Mouse (Mus musculus) midbrain, embryonic 15.5 days (tissue): ENCODE measurements around the gene Dpp8. TPM values are rescaled to one million over a fixed set of nuclear protein-coding genes. Genes with fewer than 3 reads are reported as not detected.
A peak's percentile ranks its signal among the peaks of the same experiment; 100 is the strongest.

Experiments used
- ATAC-seq: fragments of 200-750 bp; cut with Nextera tagmentation; replicated peaks from 2 replicates; pipeline ENCODE4 v1.8.0; 2017; ENCODE audit warnings: moderate TSS enrichment
- H3K27ac ChIP-seq: fragments of 300-500 bp; sonication (generic); 2 replicates; pipeline ENCODE4 v1.5.1; 2015; ENCODE audit warnings: mild to moderate bottlenecking, inconsistent platforms
- H3K27me3 ChIP-seq: fragments of 300-500 bp; sonication (generic); replicated peaks from 2 replicates; pipeline ENCODE4 v1.6.1; 2015; ENCODE audit warnings: inconsistent platforms
- H3K36me3 ChIP-seq: fragments of 300-500 bp; sonication (generic); replicated peaks from 2 replicates; pipeline ENCODE4 v1.6.1; 2015; ENCODE audit warnings: inconsistent platforms
- H3K4me1 ChIP-seq: fragments of 300-500 bp; sonication (generic); 2 replicates; pipeline ENCODE4 v1.6.1; 2015; ENCODE audit warnings: inconsistent platforms
- H3K4me2 ChIP-seq: fragments of 300-500 bp; sonication (generic); 2 replicates; pipeline ENCODE4 v1.6.1; 2015; ENCODE audit warnings: inconsistent platforms, mild to moderate bottlenecking, moderate library complexity
- H3K4me3 ChIP-seq: fragments of 300-500 bp; sonication (generic); 2 replicates; pipeline ENCODE4 v1.5.1; 2015; ENCODE audit warnings: mild to moderate bottlenecking, inconsistent platforms
- H3K9ac ChIP-seq: fragments of 300-500 bp; sonication (generic); 2 replicates; pipeline ENCODE4 v1.6.1; 2015; ENCODE audit warnings: mild to moderate bottlenecking, inconsistent platforms
- H3K9me3 ChIP-seq: fragments of 300-500 bp; sonication (generic); 2 replicates; pipeline ENCODE4 v1.6.1; 2016; ENCODE audit warnings: inconsistent platforms
- WGBS: fragments of 180-500 bp; shearing (Covaris S2); methylation state at CpG from one replicate; pipeline ENCODE4 v1.1.7; 2015; ENCODE audit warnings: mixed read lengths; 5-methylcytosine and 5-hydroxymethylcytosine counted together
- polyA plus RNA-seq: library from polyadenylated mRNA; unstranded; fragments of >200 nt; fragmentation: Nextera tagmentation; extraction: Ambion mirVana; gene quantifications from 2 replicates; pipeline ENCODE4 v1.2.1, GENCODE M21; 2015

Gene Dpp8
- polyA plus RNA-seq, 1 experiment from 2014 or later = 42.5 TPM

DNA sequence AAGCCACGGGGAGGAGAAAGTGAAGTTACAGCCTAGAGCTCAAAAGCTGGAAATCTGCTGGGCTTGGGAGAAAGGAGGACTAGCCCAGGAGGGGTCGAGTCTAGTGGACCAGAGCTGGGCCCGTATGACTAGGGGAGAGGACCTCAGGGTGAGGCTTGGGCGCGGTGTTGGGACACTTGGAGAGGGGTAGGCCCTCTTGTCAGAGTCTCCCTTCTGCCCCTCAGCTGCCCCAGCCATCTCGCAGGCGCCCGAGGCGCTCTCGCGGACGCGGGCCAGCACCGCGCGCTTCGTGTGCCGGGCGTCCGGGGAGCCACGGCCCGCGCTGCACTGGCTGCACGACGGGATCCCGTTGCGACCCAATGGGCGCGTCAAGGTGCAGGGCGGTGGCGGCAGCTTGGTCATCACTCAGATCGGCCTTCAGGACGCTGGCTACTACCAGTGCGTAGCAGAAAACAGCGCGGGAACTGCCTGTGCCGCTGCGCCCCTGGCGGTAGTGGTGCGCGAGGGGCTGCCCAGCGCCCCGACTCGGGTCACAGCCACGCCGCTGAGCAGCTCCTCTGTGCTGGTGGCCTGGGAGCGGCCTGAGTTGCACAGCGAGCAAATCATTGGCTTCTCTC is 91.4 kb downstream of the Dpp8 start:
- Histone ChIP-seq H3K4me2 (peak overlapping the region; percentile 79), H3K9me3 (no peaks in the 10 kb centered on the region), H3K4me3 (peak overlapping the region; percentile 37), H3K36me3 (no peaks in the 10 kb centered on the region), H3K4me1 (peaks cover 7% of the 10 kb centered on the region), H3K27me3 (0 out of 2 replicates have a peak, but pooled peaks cover 8% of the 10 kb centered on the region), H3K9ac (peak overlapping the region; percentile 54), H3K27ac (no peak overlapping the region)
- WGBS = 2% methylated on average over 48 of the region's 48 CpGs
- peak; percentile 63 for ATAC-seq

GRCm38 (mm10) chr9:65128123-65128815 is 96.1 kb downstream of the Dpp8 start:
- Histone ChIP-seq H3K36me3 (no peaks in the 10 kb centered on the region), H3K9ac (no peak overlapping the region), H3K9me3 (no peaks in the 10 kb centered on the region), H3K4me2 (no peak overlapping the region), H3K27ac (no peak overlapping the region), H3K4me3 (no peak overlapping the region), H3K27me3 (no peaks in the 10 kb centered on the region), H3K4me1 (peaks cover 7% of the 10 kb centered on the region)
- ATAC-seq = no peak
- 13% methylated on average over 25 of the region's 25 CpGs for WGBS

- Histone ChIP-seq H3K9ac (no peak overlapping the region), H3K27ac (no peak overlapping the region), H3K9me3 (no peaks in the 10 kb centered on the region), H3K36me3 (no peaks in the 10 kb centered on the region), H3K27me3 (peaks cover 3% of the 10 kb centered on the region; the same call in 1 of the 2 replicates), H3K4me2 (no peak overlapping the region), H3K4me1 (peaks cover 3% of the 10 kb centered on the region; the same call in 1 of the 2 replicates), H3K4me3 (no peak overlapping the region)
- no peak for ATAC-seq
- WGBS = 87% methylated on average over 5 of the region's 5 CpGs
These were observed 99.5 kb downstream of the Dpp8 start for GRCm38 (mm10) chr9:65131717-65132116.

Other genes with a start within 250 kb of the Dpp8 start
- 10.9 and 12.0 TPM in 2 replicates for gene Dennd4a, start 221.1 kb upstream of the Dpp8 start, polyA plus RNA-seq
- gene Slc24a1, start 80.8 kb upstream of the Dpp8 start, polyA plus RNA-seq = 0.05 TPM in 1 of 2 replicates, not detected in the other
- gene Ints14, start 71.5 kb upstream of the Dpp8 start, polyA plus RNA-seq = 36.2 and 38.3 TPM in 2 replicates
- 210 and 217 TPM in 2 replicates for gene Hacd3, start 10.7 kb upstream of the Dpp8 start, polyA plus RNA-seq
- 16.8 and 17.3 TPM in 2 replicates for gene Igdcc4, start 69.1 kb downstream of the Dpp8 start, polyA plus RNA-seq
- gene Igdcc3, start 108.8 kb downstream of the Dpp8 start, polyA plus RNA-seq = 12.8 and 14.1 TPM in 2 replicates
- gene Parp16, start 162.9 kb downstream of the Dpp8 start, polyA plus RNA-seq = 6.8 and 7.6 TPM in 2 replicates
- gene Cilp, start 232.8 kb downstream of the Dpp8 start, polyA plus RNA-seq = 0.19 and 0.26 TPM in 2 replicates